Mouse (Mus musculus): Measurements from ENCODE around the gene Leng1. TPM values are rescaled to one million over a fixed set of nuclear protein-coding genes. Genes with fewer than 3 reads are reported as not detected.
A peak's percentile ranks its signal among the peaks of the same experiment; 100 is the strongest.

Gene Leng1
- polyA plus RNA-seq, 1 experiment from 2014 or later, result 25.6 TPM

- no peak for ATAC-seq (ENCODE audit: low FRiP score, low read depth)
- peak within 1 kb of the TSS; percentile 73 for H3K4me3 ChIP-seq
- H3K9me3 ChIP-seq, result no peaks in the 10 kb centered on the region
- WGBS, result 83% methylated on average over 4 of the region's 4 CpGs
- no peaks in the 10 kb centered on the region for H3K27me3 ChIP-seq
- peaks cover 7% of the 10 kb centered on the region; the same call in 1 of the 2 replicates for H3K4me1 ChIP-seq
- H3K27ac ChIP-seq (replicated peaks), result no peak within 1 kb of the TSS
- peak within 1 kb of the TSS; percentile 70; the same call in 1 of the 2 replicates for H3K4me2 ChIP-seq (replicated peaks)
- no peak within 1 kb of the TSS for H3K9ac ChIP-seq (replicated peaks)
- H3K36me3 ChIP-seq, result peaks cover 20% of the 10 kb centered on the region
Observed at GRCm38 (mm10) chr7:3616057-3616388, 49.6 kb downstream of the Leng1 start, which contains the start of gene Oscar. Gene Oscar, minus strand, starts transcription at chr7:3616157.

GRCm38 (mm10) chr7:3614021-3614420, 51.6 kb downstream of the Leng1 start:
- H3K4me1 ChIP-seq, result peaks cover 7% of the 10 kb centered on the region; the same call in 1 of the 2 replicates
- H3K27ac ChIP-seq (replicated peaks), result no peak overlapping the region
- H3K36me3 ChIP-seq, result peaks cover under 1% of the 10 kb centered on the region
- H3K4me3 ChIP-seq, result no peak overlapping the region
- no peak overlapping the region for H3K4me2 ChIP-seq (replicated peaks)
- H3K9me3 ChIP-seq, result no peaks in the 10 kb centered on the region
- no peak overlapping the region for H3K9ac ChIP-seq (replicated peaks)
- ATAC-seq (ENCODE audit: low FRiP score, low read depth), result no peak
- no peaks in the 10 kb centered on the region for H3K27me3 ChIP-seq
- 84% methylated on average over 3 of the region's 3 CpGs for WGBS

- Histone ChIP-seq H3K9me3 (no peaks in the 10 kb centered on the region), H3K27ac (replicated peaks) (no peak overlapping the region), H3K27me3 (no peaks in the 10 kb centered on the region), H3K4me2 (replicated peaks) (no peak overlapping the region), H3K4me3 (no peak overlapping the region), H3K9ac (replicated peaks) (no peak overlapping the region), H3K36me3 (no peaks in the 10 kb centered on the region), H3K4me1 (no peaks in the 10 kb centered on the region)
- no peak for ATAC-seq (ENCODE audit: low FRiP score, low read depth)
- WGBS, result 89% methylated on average over 13 of the region's 13 CpGs
Observed at GRCm38 (mm10) chr7:3611006-3611405, 54.6 kb downstream of the Leng1 start.

- Histone ChIP-seq H3K9me3 (no peaks in the 10 kb centered on the region), H3K27me3 (no peaks in the 10 kb centered on the region), H3K9ac (replicated peaks) (no peak overlapping the region), H3K4me2 (replicated peaks) (no peak overlapping the region), H3K4me1 (no peaks in the 10 kb centered on the region), H3K27ac (replicated peaks) (no peak overlapping the region), H3K36me3 (no peaks in the 10 kb centered on the region), H3K4me3 (no peak overlapping the region)
- 90% methylated on average over 3 of the region's 3 CpGs for WGBS
- ATAC-seq (ENCODE audit: low FRiP score, low read depth), result no peak
Observed at GRCm38 (mm10) chr7:3610437-3610836, 55.2 kb downstream of the Leng1 start.

Small RNA genes within 50 kb of the gene (microRNA-seq; reads per million reads assigned to microRNA genes)
- 2.3 reads per million, percentile 2 among the genes with 10 or more reads in this experiment for gene Mir3572

Other genes with a start within 250 kb of the Leng1 start
- gene Cacng6, start 241.6 kb downstream of the Leng1 start, polyA plus RNA-seq (2016; fragmentation: Nextera tagmentation; extraction: Ambion mirVana), result 0.20 TPM in 1 of 2 replicates, not detected in the other
- gene Tarm1, start 163.2 kb downstream of the Leng1 start, polyA plus RNA-seq (2016; fragmentation: Nextera tagmentation; extraction: Ambion mirVana), result not detected in 2 replicates
- 0.22 TPM in 1 of 2 replicates, not detected in the other for gene Oscar, start 49.7 kb downstream of the Leng1 start, polyA plus RNA-seq (2016; fragmentation: Nextera tagmentation; extraction: Ambion mirVana)
- gene Ndufa3, start 48.5 kb downstream of the Leng1 start, polyA plus RNA-seq (2016; fragmentation: Nextera tagmentation; extraction: Ambion mirVana), result 341 and 342 TPM in 2 replicates
- 29.9 and 37.1 TPM in 2 replicates for gene Tfpt, start 35.9 kb downstream of the Leng1 start, polyA plus RNA-seq (2016; fragmentation: Nextera tagmentation; extraction: Ambion mirVana)
- 121 and 131 TPM in 2 replicates for gene Prpf31, start 35.9 kb downstream of the Leng1 start, polyA plus RNA-seq (2016; fragmentation: Nextera tagmentation; extraction: Ambion mirVana)
- gene Cnot3, start 20.6 kb downstream of the Leng1 start, polyA plus RNA-seq (2016; fragmentation: Nextera tagmentation; extraction: Ambion mirVana), result 59.5 and 67.5 TPM in 2 replicates
- 2.8 and 3.1 TPM in 2 replicates for gene Tmc4, start 11.7 kb upstream of the Leng1 start, polyA plus RNA-seq (2016; fragmentation: Nextera tagmentation; extraction: Ambion mirVana)
- gene Tsen34, start 27.0 kb upstream of the Leng1 start, polyA plus RNA-seq (2016; fragmentation: Nextera tagmentation; extraction: Ambion mirVana), result 202 and 212 TPM in 2 replicates
- 37.9 and 42.6 TPM in 2 replicates for gene Mboat7, start 27.7 kb upstream of the Leng1 start, polyA plus RNA-seq (2016; fragmentation: Nextera tagmentation; extraction: Ambion mirVana)
- gene Rps9, start 38.2 kb upstream of the Leng1 start, polyA plus RNA-seq (2016; fragmentation: Nextera tagmentation; extraction: Ambion mirVana), result 1,015 and 1,051 TPM in 2 replicates
- 0.15 and 0.22 TPM in 2 replicates for gene Pirb, start 54.6 kb upstream of the Leng1 start, polyA plus RNA-seq (2016; fragmentation: Nextera tagmentation; extraction: Ambion mirVana)
- gene Gm15448, start 159.8 kb upstream of the Leng1 start, polyA plus RNA-seq (2016; fragmentation: Nextera tagmentation; extraction: Ambion mirVana), result not detected in 2 replicates
- gene Pira2, start 179.2 kb upstream of the Leng1 start, polyA plus RNA-seq (2016; fragmentation: Nextera tagmentation; extraction: Ambion mirVana), result not detected in 2 replicates
- not detected in 2 replicates for gene Gm14548, start 232.3 kb upstream of the Leng1 start, polyA plus RNA-seq (2016; fragmentation: Nextera tagmentation; extraction: Ambion mirVana)
- gene Lilra6, start 249.7 kb upstream of the Leng1 start, polyA plus RNA-seq (2016; fragmentation: Nextera tagmentation; extraction: Ambion mirVana), result not detected in 2 replicates